Mouse (Mus musculus) lung, embryonic 15.5 days (tissue): ENCODE data around the gene Dhx30. TPM values are rescaled to one million over a fixed set of nuclear protein-coding genes. Genes with fewer than 3 reads are reported as not detected.

Experiments used
- ATAC-seq: fragments of 200-750 bp; cut with Nextera tagmentation; 2 replicates; pipeline ENCODE4 v1.8.0; 2017; ENCODE audit warnings: moderate number of reproducible peaks, borderline replicate concordance; ENCODE audit not compliant: low FRiP score, low TSS enrichment; ENCODE audit errors: extremely low read depth
- H3K27ac ChIP-seq: fragments of 300-500 bp; sonication (generic); 2 replicates; pipeline ENCODE4 v1.5.1; 2015; ENCODE audit warnings: moderate library complexity, mild to moderate bottlenecking, inconsistent platforms
- H3K27me3 ChIP-seq: fragments of 300-500 bp; sonication (generic); 2 replicates; pipeline ENCODE4 v1.6.1; 2015; ENCODE audit warnings: inconsistent platforms
- H3K36me3 ChIP-seq: fragments of 300-500 bp; sonication (generic); 2 replicates; pipeline ENCODE4 v1.6.1; 2015; ENCODE audit warnings: inconsistent platforms
- H3K4me1 ChIP-seq: fragments of 300-500 bp; sonication (generic); 2 replicates; pipeline ENCODE4 v1.6.1; 2015; ENCODE audit warnings: inconsistent platforms
- H3K4me2 ChIP-seq: fragments of 300-500 bp; sonication (generic); 2 replicates; pipeline ENCODE4 v1.6.1; 2015; ENCODE audit warnings: inconsistent platforms, mild to moderate bottlenecking, moderate library complexity
- H3K4me3 ChIP-seq: fragments of 300-500 bp; sonication (generic); 2 replicates; pipeline ENCODE4 v1.5.1; 2015; ENCODE audit warnings: mild to moderate bottlenecking, inconsistent platforms
- H3K9ac ChIP-seq: fragments of 300-500 bp; sonication (generic); 2 replicates; pipeline ENCODE4 v1.6.1; 2015; ENCODE audit warnings: inconsistent platforms
- H3K9me3 ChIP-seq: fragments of 300-500 bp; sonication (generic); 2 replicates; pipeline ENCODE4 v1.6.1; 2016; ENCODE audit warnings: inconsistent platforms
- WGBS: fragments of 180-500 bp; shearing (Covaris S2); methylation state at CpG from one replicate; pipeline ENCODE4 v1.1.7; 2015; 5-methylcytosine and 5-hydroxymethylcytosine counted together
- polyA plus RNA-seq: library from polyadenylated mRNA; unstranded; fragments of >200 nt; fragmentation: Nextera tagmentation; extraction: Ambion mirVana; gene quantifications from 2 replicates; pipeline ENCODE4 v1.2.1, GENCODE M21; 2015

Gene Dhx30
- polyA plus RNA-seq, 1 experiment from 2014 or later: 120 TPM

GRCm38 (mm10) chr9:110057200-110057599 is 60.4 kb downstream of the Dhx30 start:
- Histone ChIP-seq H3K4me3 (no peak overlapping the region), H3K36me3 (no peaks in the 10 kb centered on the region; the same call in 1 of the 2 replicates), H3K9me3 (no peaks in the 10 kb centered on the region), H3K9ac (no peak overlapping the region), H3K4me1 (0 out of 2 replicates have a peak, but pooled peaks cover 9% of the 10 kb centered on the region), H3K27ac (peak overlapping the region; percentile 56; the same call in 1 of the 2 replicates), H3K4me2 (no peak overlapping the region), H3K27me3 (no peaks in the 10 kb centered on the region)
- ATAC-seq: peak; percentile 73
- WGBS: 89% methylated on average over 1 of the region's 1 CpGs

DNA sequence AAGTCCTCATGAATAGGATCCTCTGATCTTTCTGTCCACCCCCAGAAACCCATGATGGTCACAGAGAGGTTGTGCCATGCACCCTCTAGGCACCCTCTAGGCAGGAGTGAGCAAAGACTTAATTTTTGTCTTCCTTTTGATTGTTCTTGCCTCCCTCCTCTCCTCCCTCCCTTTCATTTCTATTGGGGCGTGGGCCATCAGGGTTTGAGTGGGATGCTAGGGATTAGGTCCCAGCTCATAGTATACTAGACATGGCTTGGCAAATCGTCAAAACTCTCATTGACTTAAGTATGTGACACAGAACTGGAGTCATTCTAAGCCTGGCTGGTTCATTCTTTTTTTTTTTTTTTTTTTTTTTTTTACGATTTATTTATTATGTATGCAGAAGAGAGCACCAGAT is 62.8 kb downstream of the Dhx30 start:
- 0 out of 2 replicates have a peak, but pooled peaks cover 9% of the 10 kb centered on the region for H3K4me1 ChIP-seq

DNA sequence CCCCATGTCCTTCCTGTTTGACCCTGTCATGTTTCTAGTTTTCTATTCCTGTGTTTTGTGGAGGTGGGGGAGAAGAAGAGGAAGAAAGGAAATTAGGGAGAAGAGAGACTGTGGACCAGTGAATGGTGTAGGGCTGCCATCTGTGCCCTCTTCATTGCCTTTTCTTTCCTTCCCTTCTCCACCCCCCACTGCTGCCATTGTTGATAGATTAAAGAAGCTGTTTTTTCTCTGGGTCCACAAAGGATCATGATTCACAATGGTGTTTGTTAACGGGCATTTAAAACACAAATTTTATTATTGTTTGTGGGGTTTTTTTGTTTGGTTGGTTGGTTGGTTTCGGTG is 63.6 kb downstream of the Dhx30 start:
- H3K9me3 ChIP-seq: no peaks in the 10 kb centered on the region
- ATAC-seq: no peak
- no peak overlapping the region for H3K4me3 ChIP-seq
- no peaks in the 10 kb centered on the region for H3K27me3 ChIP-seq
- no peak overlapping the region for H3K27ac ChIP-seq
- H3K4me2 ChIP-seq: no peak overlapping the region
- H3K4me1 ChIP-seq: 0 out of 2 replicates have a peak, but pooled peaks cover 9% of the 10 kb centered on the region
- WGBS: 74% methylated on average over 2 of the region's 2 CpGs
- no peaks in the 10 kb centered on the region for H3K36me3 ChIP-seq
- no peak overlapping the region for H3K9ac ChIP-seq

More for the DNA sequence above, 62.8 kb downstream of the Dhx30 start:
- no peaks in the 10 kb centered on the region for H3K27me3 ChIP-seq
- ATAC-seq: peak; percentile 69; the same call in 1 of the 2 replicates
- H3K4me2 ChIP-seq: no peak overlapping the region
- H3K4me3 ChIP-seq: no peak overlapping the region
- H3K9ac ChIP-seq: no peak overlapping the region
- 49% methylated on average over 3 of the region's 3 CpGs for WGBS
- H3K36me3 ChIP-seq: no peaks in the 10 kb centered on the region
- no peaks in the 10 kb centered on the region for H3K9me3 ChIP-seq
- no peak overlapping the region for H3K27ac ChIP-seq

DNA sequence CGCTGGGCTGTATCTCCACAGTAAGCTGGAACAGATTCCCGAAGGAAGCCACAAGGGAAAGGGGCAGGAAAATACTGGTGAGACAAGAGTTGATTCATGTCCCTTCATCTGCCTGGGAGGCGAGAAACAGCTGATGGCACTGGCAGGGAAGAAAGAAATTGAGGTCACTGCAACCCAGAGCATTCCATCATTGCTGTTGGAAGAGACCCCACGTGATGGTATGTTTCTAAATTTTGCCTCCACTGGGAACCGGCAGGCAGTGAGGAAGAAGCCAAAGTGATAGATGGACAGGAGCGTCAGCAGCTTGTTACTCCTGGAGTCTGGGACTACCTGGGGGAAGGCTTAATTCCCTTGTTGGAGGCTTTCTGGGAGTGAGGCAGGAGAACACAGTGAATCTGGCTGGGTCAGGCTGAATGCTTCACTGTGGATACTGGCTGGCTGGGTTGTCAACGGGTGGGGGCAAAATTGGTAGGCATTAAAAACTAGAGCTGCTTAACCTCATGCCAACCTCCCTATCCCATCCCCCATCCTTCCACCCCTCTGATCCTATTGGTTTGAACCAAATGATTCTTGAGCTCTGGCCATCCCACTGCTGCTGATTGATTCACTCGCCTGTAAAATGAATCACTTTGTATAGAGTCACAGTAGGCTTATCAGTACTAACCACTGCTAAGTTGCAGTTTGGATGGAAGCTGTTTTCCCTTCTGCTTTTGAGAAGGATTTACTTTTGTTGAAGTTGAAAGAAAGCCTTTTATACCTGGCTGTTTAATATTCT is 64.1 kb downstream of the Dhx30 start:
- 40% methylated on average over 8 of the region's 8 CpGs for WGBS
- Histone ChIP-seq H3K36me3 (no peaks in the 10 kb centered on the region), H3K27ac (no peak overlapping the region), H3K9ac (no peak overlapping the region), H3K4me2 (no peak overlapping the region), H3K4me1 (0 out of 2 replicates have a peak, but pooled peaks cover 9% of the 10 kb centered on the region), H3K27me3 (no peaks in the 10 kb centered on the region), H3K4me3 (no peak overlapping the region), H3K9me3 (no peaks in the 10 kb centered on the region)
- ATAC-seq: no peak

- no peak for ATAC-seq
- 0 out of 2 replicates have a peak, but pooled peaks cover 9% of the 10 kb centered on the region for H3K4me1 ChIP-seq
- H3K9ac ChIP-seq: no peak overlapping the region
- H3K36me3 ChIP-seq: no peaks in the 10 kb centered on the region
- H3K27me3 ChIP-seq: no peaks in the 10 kb centered on the region
- H3K9me3 ChIP-seq: no peaks in the 10 kb centered on the region
- WGBS: 76% methylated on average over 4 of the region's 4 CpGs
- H3K27ac ChIP-seq: no peak overlapping the region
- no peak overlapping the region for H3K4me2 ChIP-seq
- H3K4me3 ChIP-seq: no peak overlapping the region
Measured at GRCm38 (mm10) chr9:110052951-110053304, 64.7 kb downstream of the Dhx30 start.

- 63% methylated on average over 23 of the region's 23 CpGs for WGBS
- no peak for ATAC-seq
- Histone ChIP-seq H3K27ac (no peak overlapping the region), H3K9ac (no peak overlapping the region), H3K36me3 (no peaks in the 10 kb centered on the region), H3K4me3 (no peak overlapping the region), H3K4me2 (no peak overlapping the region), H3K9me3 (no peaks in the 10 kb centered on the region), H3K4me1 (0 out of 2 replicates have a peak, but pooled peaks cover 8% of the 10 kb centered on the region), H3K27me3 (no peaks in the 10 kb centered on the region)
Measured at GRCm38 (mm10) chr9:110051869-110052661, 65.6 kb downstream of the Dhx30 start.

DNA sequence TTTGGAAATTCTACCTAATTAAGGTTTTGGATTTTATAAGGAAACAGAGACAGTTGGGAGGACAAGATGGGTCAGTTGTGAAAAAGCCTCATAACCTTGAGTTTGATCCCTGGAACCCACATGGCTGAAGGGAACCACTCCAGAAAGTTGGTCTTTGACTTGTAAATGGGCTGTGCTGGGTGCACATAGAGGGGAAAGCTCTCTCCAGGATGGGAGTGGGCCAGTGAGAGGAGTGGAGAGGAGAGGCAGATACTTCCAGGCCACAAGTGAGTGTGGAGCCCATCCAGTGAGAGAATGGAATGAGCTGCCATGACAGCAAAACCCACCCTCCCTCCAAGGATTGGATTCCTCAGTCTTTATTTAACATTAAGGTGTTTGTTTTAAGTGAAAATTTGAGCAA is 66.4 kb downstream of the Dhx30 start:
- no peaks in the 10 kb centered on the region for H3K36me3 ChIP-seq
- no peak overlapping the region for H3K9ac ChIP-seq
- H3K4me2 ChIP-seq: no peak overlapping the region
- no peak for ATAC-seq
- H3K4me1 ChIP-seq: 0 out of 2 replicates have a peak, but pooled peaks cover 5% of the 10 kb centered on the region
- H3K27me3 ChIP-seq: no peaks in the 10 kb centered on the region
- no peak overlapping the region for H3K4me3 ChIP-seq
- no peak overlapping the region for H3K27ac ChIP-seq
- no peaks in the 10 kb centered on the region for H3K9me3 ChIP-seq

DNA sequence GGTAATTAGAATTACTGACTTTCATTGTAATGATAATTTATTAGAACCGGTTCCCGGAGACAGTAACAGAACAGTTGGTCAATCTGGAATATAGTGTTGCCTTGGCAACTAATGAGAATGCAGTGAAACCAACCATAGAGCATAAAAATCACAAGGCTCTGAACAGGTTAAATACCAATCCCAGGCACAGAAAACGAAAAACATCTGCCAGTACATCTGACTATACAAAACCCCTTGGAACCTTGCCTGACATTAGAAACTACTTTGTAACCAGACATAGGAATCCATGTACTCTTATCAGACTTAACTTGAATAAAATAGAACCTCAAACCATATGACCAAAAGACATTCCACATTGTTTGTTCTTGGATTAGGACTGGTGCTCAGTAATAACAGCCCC is 69.8 kb downstream of the Dhx30 start:
- H3K4me1 ChIP-seq: 0 out of 2 replicates have a peak, but pooled peaks cover 3% of the 10 kb centered on the region
- H3K27ac ChIP-seq: no peak overlapping the region
- H3K27me3 ChIP-seq: no peaks in the 10 kb centered on the region
- ATAC-seq: no peak
- H3K9me3 ChIP-seq: no peaks in the 10 kb centered on the region
- H3K36me3 ChIP-seq: 0 out of 2 replicates have a peak, but pooled peaks cover 2% of the 10 kb centered on the region
- H3K4me3 ChIP-seq: no peak overlapping the region
- no peak overlapping the region for H3K9ac ChIP-seq
- 71% methylated on average over 3 of the region's 3 CpGs for WGBS
- no peak overlapping the region for H3K4me2 ChIP-seq

DNA sequence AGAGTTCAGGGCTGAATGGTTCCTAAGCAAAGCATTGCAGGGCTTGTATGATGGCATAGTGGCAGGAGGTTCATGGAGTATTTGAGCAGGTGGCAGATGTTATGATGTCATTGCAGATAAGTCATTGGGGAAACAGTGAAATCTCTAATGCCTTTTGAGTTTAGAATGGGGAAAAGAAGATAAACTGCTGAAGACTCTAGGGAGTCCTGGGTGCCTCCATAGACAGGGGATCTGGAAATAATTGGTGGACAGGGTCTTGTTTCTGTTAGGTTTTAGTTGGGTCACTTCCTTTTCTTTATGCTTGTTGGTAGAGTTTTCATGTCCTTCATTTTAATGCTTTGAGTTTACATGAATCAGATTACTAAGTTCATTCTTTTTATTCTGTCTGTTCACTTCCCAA is 70.4 kb downstream of the Dhx30 start:
- no peak for ATAC-seq
- H3K4me3 ChIP-seq: no peak overlapping the region
- H3K27ac ChIP-seq: no peak overlapping the region
- H3K4me1 ChIP-seq: no peaks in the 10 kb centered on the region
- 0 out of 2 replicates have a peak, but pooled peaks cover 2% of the 10 kb centered on the region for H3K36me3 ChIP-seq
- H3K9ac ChIP-seq: no peak overlapping the region
- no peaks in the 10 kb centered on the region for H3K9me3 ChIP-seq
- H3K4me2 ChIP-seq: no peak overlapping the region
- H3K27me3 ChIP-seq: no peaks in the 10 kb centered on the region

DNA sequence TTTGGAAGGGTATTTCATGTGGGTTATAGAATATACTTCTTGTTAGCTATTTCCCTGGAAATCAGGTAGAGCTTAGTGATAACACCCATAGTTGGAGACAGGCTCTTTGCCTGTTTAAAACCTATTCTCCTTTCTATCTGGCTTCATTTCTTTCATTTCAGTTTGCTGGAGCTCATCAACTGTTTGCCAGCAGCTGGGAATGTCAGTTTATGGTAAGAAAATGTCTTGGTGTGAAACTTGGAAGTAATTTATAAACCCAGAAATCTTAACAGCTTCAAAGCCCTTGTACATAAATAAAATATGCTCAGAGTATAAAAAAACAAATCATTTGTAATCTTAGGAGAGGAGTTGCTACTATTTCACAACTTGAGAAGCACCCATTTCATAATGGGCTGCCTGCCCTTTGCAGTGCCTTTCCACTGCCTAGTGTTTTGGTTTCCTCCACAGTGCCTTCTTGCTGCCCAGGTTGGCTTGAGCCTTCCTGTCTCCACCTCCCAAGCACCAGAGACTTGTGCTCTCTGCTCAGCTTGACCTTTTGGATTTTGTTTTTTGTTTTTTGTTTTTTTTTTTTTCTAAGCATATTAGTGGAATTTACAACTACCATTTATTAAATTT is 71.8 kb downstream of the Dhx30 start:
- 0 out of 2 replicates have a peak, but pooled peaks cover 2% of the 10 kb centered on the region for H3K36me3 ChIP-seq
- H3K9me3 ChIP-seq: no peaks in the 10 kb centered on the region
- H3K27me3 ChIP-seq: no peaks in the 10 kb centered on the region
- no peak overlapping the region for H3K27ac ChIP-seq
- no peaks in the 10 kb centered on the region for H3K4me1 ChIP-seq
- no peak overlapping the region for H3K4me3 ChIP-seq
- no peak overlapping the region for H3K4me2 ChIP-seq
- ATAC-seq: no peak
- H3K9ac ChIP-seq: no peak overlapping the region

- H3K4me2 ChIP-seq: no peak overlapping the region
- H3K9ac ChIP-seq: no peak overlapping the region
- peaks cover 2% of the 10 kb centered on the region; the same call in 1 of the 2 replicates for H3K36me3 ChIP-seq
- no peaks in the 10 kb centered on the region for H3K9me3 ChIP-seq
- no peaks in the 10 kb centered on the region for H3K4me1 ChIP-seq
- H3K4me3 ChIP-seq: no peak overlapping the region
- no peak overlapping the region for H3K27ac ChIP-seq
- ATAC-seq: no peak
- no peaks in the 10 kb centered on the region for H3K27me3 ChIP-seq
- whole genome bisulfite sequencing: 84% methylated on average over 4 of the region's 4 CpGs
Measured at GRCm38 (mm10) chr9:110044373-110044772, 73.3 kb downstream of the Dhx30 start.

- no peak overlapping the region for H3K9ac ChIP-seq
- H3K36me3 ChIP-seq: peaks cover 33% of the 10 kb centered on the region
- WGBS: 83% methylated on average over 2 of the region's 2 CpGs
- no peak for ATAC-seq
- H3K4me3 ChIP-seq: no peak overlapping the region
- no peaks in the 10 kb centered on the region for H3K4me1 ChIP-seq
- no peak overlapping the region for H3K4me2 ChIP-seq
- no peak overlapping the region for H3K27ac ChIP-seq
- H3K9me3 ChIP-seq: no peaks in the 10 kb centered on the region
- H3K27me3 ChIP-seq: no peaks in the 10 kb centered on the region
Measured at GRCm38 (mm10) chr9:110038485-110038884, 79.1 kb downstream of the Dhx30 start.
